Mouse (Mus musculus): Measurements from ENCODE around the gene Rps29. TPM values are rescaled to one million over a fixed set of nuclear protein-coding genes. Genes with fewer than 3 reads are reported as not detected.

Rps29 gene
- polyA plus RNA-seq, 1 experiment from 2014 or later, result 1,563 TPM

GRCm38 (mm10) chr12:69196444-69197377 is 37.7 kb upstream of the Rps29 start, which contains the start of gene Gm49383:
Gene Gm49383 (minus strand): TSS chr12:69197104.
- under 1% methylated on average over 75 of the region's 75 CpGs for WGBS
- Histone ChIP-seq H3K4me1 (ENCODE audit: control insufficient read depth, insufficient read depth, low read length) (peaks cover 19% of the 10 kb centered on the region), H3K9me3 (ENCODE audit: control insufficient read depth, low read length) (no peaks in the 10 kb centered on the region), H3K36me3 (ENCODE audit: control insufficient read depth, insufficient read depth, low read length) (peaks cover 5% of the 10 kb centered on the region; the same call in 1 of the 2 replicates), H3K4me3 (ENCODE audit: low read length) (peak within 1 kb of the TSS; percentile 96), H3K27ac (ENCODE audit: low read length) (peak within 1 kb of the TSS; percentile 89), H3K9ac (ENCODE audit: low read depth, low read length) (peak within 1 kb of the TSS; percentile 88), H3K4me2 (ENCODE audit: low read depth, low read length) (peak within 1 kb of the TSS; percentile 97), H3K27me3 (replicated peaks; ENCODE audit: control insufficient read depth, insufficient read depth, low read length) (no peaks in the 10 kb centered on the region)
- ATAC-seq, result peak; percentile 75

- Histone ChIP-seq H3K27ac (ENCODE audit: low read length) (no peak overlapping the region), H3K27me3 (replicated peaks; ENCODE audit: control insufficient read depth, insufficient read depth, low read length) (no peaks in the 10 kb centered on the region), H3K4me3 (ENCODE audit: low read length) (no peak overlapping the region), H3K4me2 (ENCODE audit: low read depth, low read length) (no peak overlapping the region), H3K9me3 (ENCODE audit: control insufficient read depth, low read length) (no peaks in the 10 kb centered on the region), H3K36me3 (ENCODE audit: control insufficient read depth, insufficient read depth, low read length) (peaks cover 6% of the 10 kb centered on the region), H3K9ac (ENCODE audit: low read depth, low read length) (no peak overlapping the region), H3K4me1 (ENCODE audit: control insufficient read depth, insufficient read depth, low read length) (peaks cover 5% of the 10 kb centered on the region; the same call in 1 of the 2 replicates)
- WGBS, result 91% methylated on average over 2 of the region's 2 CpGs
- ATAC-seq, result no peak
These were observed 33.7 kb upstream of the Rps29 start for GRCm38 (mm10) chr12:69192637-69193036.

- H3K27me3 ChIP-seq (replicated peaks; ENCODE audit: control insufficient read depth, insufficient read depth, low read length), result no peaks in the 10 kb centered on the region
- no peak overlapping the region for H3K9ac ChIP-seq (ENCODE audit: low read depth, low read length)
- H3K4me2 ChIP-seq (ENCODE audit: low read depth, low read length), result no peak overlapping the region
- peaks cover 14% of the 10 kb centered on the region for H3K4me1 ChIP-seq (ENCODE audit: control insufficient read depth, insufficient read depth, low read length)
- H3K4me3 ChIP-seq (ENCODE audit: low read length), result no peak overlapping the region
- no peak for ATAC-seq
- WGBS, result 93% methylated on average over 5 of the region's 5 CpGs
- H3K9me3 ChIP-seq (ENCODE audit: control insufficient read depth, low read length), result no peaks in the 10 kb centered on the region
- H3K36me3 ChIP-seq (ENCODE audit: control insufficient read depth, insufficient read depth, low read length), result peaks cover 6% of the 10 kb centered on the region
- no peak overlapping the region for H3K27ac ChIP-seq (ENCODE audit: low read length)
These were observed 32.4 kb upstream of the Rps29 start for GRCm38 (mm10) chr12:69191396-69191795.

- no peaks in the 10 kb centered on the region for H3K27me3 ChIP-seq (replicated peaks; ENCODE audit: control insufficient read depth, insufficient read depth, low read length)
- no peak overlapping the region for H3K4me2 ChIP-seq (ENCODE audit: low read depth, low read length)
- no peaks in the 10 kb centered on the region for H3K9me3 ChIP-seq (ENCODE audit: control insufficient read depth, low read length)
- 95% methylated on average over 1 of the region's 1 CpGs for WGBS
- no peak overlapping the region for H3K27ac ChIP-seq (ENCODE audit: low read length)
- no peak overlapping the region for H3K9ac ChIP-seq (ENCODE audit: low read depth, low read length)
- no peak for ATAC-seq
- peaks cover 11% of the 10 kb centered on the region for H3K4me1 ChIP-seq (ENCODE audit: control insufficient read depth, insufficient read depth, low read length)
- peaks cover 6% of the 10 kb centered on the region for H3K36me3 ChIP-seq (ENCODE audit: control insufficient read depth, insufficient read depth, low read length)
- H3K4me3 ChIP-seq (ENCODE audit: low read length), result no peak overlapping the region
These were observed 31.5 kb upstream of the Rps29 start for GRCm38 (mm10) chr12:69190522-69190921.

- Histone ChIP-seq H3K27ac (ENCODE audit: low read length) (no peak overlapping the region), H3K9me3 (ENCODE audit: control insufficient read depth, low read length) (no peaks in the 10 kb centered on the region), H3K9ac (ENCODE audit: low read depth, low read length) (no peak overlapping the region), H3K36me3 (ENCODE audit: control insufficient read depth, insufficient read depth, low read length) (peaks cover 6% of the 10 kb centered on the region), H3K4me2 (ENCODE audit: low read depth, low read length) (no peak overlapping the region), H3K27me3 (replicated peaks; ENCODE audit: control insufficient read depth, insufficient read depth, low read length) (no peaks in the 10 kb centered on the region), H3K4me1 (ENCODE audit: control insufficient read depth, insufficient read depth, low read length) (peaks cover 16% of the 10 kb centered on the region), H3K4me3 (ENCODE audit: low read length) (no peak overlapping the region)
- WGBS, result 84% methylated on average over 9 of the region's 9 CpGs
- ATAC-seq, result no peak
These were observed 31.1 kb upstream of the Rps29 start for GRCm38 (mm10) chr12:69190074-69190473.

GRCm38 (mm10) chr12:69186811-69187471 is 28.0 kb upstream of the Rps29 start:
- Histone ChIP-seq H3K4me2 (ENCODE audit: low read depth, low read length) (peak overlapping the region; percentile 42), H3K27ac (ENCODE audit: low read length) (peak overlapping the region; percentile 54), H3K4me1 (ENCODE audit: control insufficient read depth, insufficient read depth, low read length) (peaks cover 17% of the 10 kb centered on the region), H3K4me3 (ENCODE audit: low read length) (peak overlapping the region; percentile 1; the same call in 1 of the 2 replicates), H3K27me3 (replicated peaks; ENCODE audit: control insufficient read depth, insufficient read depth, low read length) (no peaks in the 10 kb centered on the region), H3K36me3 (ENCODE audit: control insufficient read depth, insufficient read depth, low read length) (peaks cover 6% of the 10 kb centered on the region), H3K9ac (ENCODE audit: low read depth, low read length) (no peak overlapping the region; the same call in 1 of the 2 replicates), H3K9me3 (ENCODE audit: control insufficient read depth, low read length) (no peaks in the 10 kb centered on the region)
- ATAC-seq, result no peak
- WGBS, result 56% methylated on average over 5 of the region's 5 CpGs

GRCm38 (mm10) chr12:69185371-69185770 is 26.4 kb upstream of the Rps29 start:
- ATAC-seq, result no peak
- 66% methylated on average over 7 of the region's 7 CpGs for WGBS
- H3K9me3 ChIP-seq (ENCODE audit: control insufficient read depth, low read length), result no peaks in the 10 kb centered on the region
- peak overlapping the region; percentile 92 for H3K4me2 ChIP-seq (ENCODE audit: low read depth, low read length)
- peaks cover 6% of the 10 kb centered on the region for H3K36me3 ChIP-seq (ENCODE audit: control insufficient read depth, insufficient read depth, low read length)
- H3K27me3 ChIP-seq (replicated peaks; ENCODE audit: control insufficient read depth, insufficient read depth, low read length), result no peaks in the 10 kb centered on the region
- H3K4me3 ChIP-seq (ENCODE audit: low read length), result peak overlapping the region; percentile 86
- H3K27ac ChIP-seq (ENCODE audit: low read length), result no peak overlapping the region
- peaks cover 17% of the 10 kb centered on the region for H3K4me1 ChIP-seq (ENCODE audit: control insufficient read depth, insufficient read depth, low read length)
- H3K9ac ChIP-seq (ENCODE audit: low read depth, low read length), result peak overlapping the region; percentile 93

GRCm38 (mm10) chr12:69184342-69185295 is 25.6 kb upstream of the Rps29 start:
- H3K27ac ChIP-seq (ENCODE audit: low read length), result peak overlapping the region; percentile 90
- peaks cover 4% of the 10 kb centered on the region; the same call in 1 of the 2 replicates for H3K36me3 ChIP-seq (ENCODE audit: control insufficient read depth, insufficient read depth, low read length)
- H3K4me2 ChIP-seq (ENCODE audit: low read depth, low read length), result peak overlapping the region; percentile 92
- peak; percentile 62 for ATAC-seq
- H3K4me3 ChIP-seq (ENCODE audit: low read length), result peak overlapping the region; percentile 86
- H3K9me3 ChIP-seq (ENCODE audit: control insufficient read depth, low read length), result no peaks in the 10 kb centered on the region
- H3K4me1 ChIP-seq (ENCODE audit: control insufficient read depth, insufficient read depth, low read length), result peaks cover 17% of the 10 kb centered on the region
- no peaks in the 10 kb centered on the region for H3K27me3 ChIP-seq (replicated peaks; ENCODE audit: control insufficient read depth, insufficient read depth, low read length)
- peak overlapping the region; percentile 93 for H3K9ac ChIP-seq (ENCODE audit: low read depth, low read length)
- WGBS, result 1% methylated on average over 86 of the region's 86 CpGs

Data from intestine, embryonic 16.5 days (tissue).